Mouse (Mus musculus): ENCODE results near the gene Jak2. TPM values are rescaled to one million over a fixed set of nuclear protein-coding genes. Genes with fewer than 3 reads are reported as not detected.

Gene Jak2
- polyA plus RNA-seq, 1 experiment: 7.0 TPM

DNA sequence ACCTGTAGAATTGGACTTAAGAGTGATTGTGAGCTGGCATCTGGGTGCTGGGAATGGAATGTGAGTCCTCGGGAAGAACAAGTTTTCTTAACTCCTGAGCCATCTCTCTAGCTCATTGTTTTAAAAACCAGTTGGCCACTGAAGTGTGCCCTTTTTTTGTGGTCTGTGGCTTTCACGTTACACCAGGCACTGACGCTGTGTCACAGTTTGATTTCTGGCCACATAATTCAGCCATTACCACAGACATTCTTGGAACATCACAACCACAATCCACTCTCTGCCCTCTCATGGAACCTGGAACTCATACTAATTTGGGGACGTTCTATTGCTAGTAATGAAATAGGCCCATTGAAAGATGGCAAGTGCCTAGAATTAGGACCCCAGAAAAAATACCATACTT is 89.4 kb downstream of the Jak2 start:
- TF ChIP-seq POLR2A (IDR thresholded peaks at IDR 0.05; ENCODE audit: low read depth, low read length) (no peak), CTCF (conservative IDR thresholded peaks at IDR 0.05; ENCODE audit: insufficient read depth, insufficient read length, low read depth, low read length) (no peak)
- no peaks in the 10 kb centered on the region for H3K36me3 ChIP-seq (ENCODE audit: control insufficient read depth, insufficient read depth, low read length)
- no peak overlapping the region for H3K4me3 ChIP-seq (ENCODE audit: insufficient read depth, low read depth, low read length)
- DNase-seq: no peak
- no peak overlapping the region for H3K27ac ChIP-seq (ENCODE audit: insufficient read depth, low read depth, low read length)
- H3K27me3 ChIP-seq (replicated peaks; ENCODE audit: control insufficient read depth, insufficient read depth, low read length): no peaks in the 10 kb centered on the region
- WGBS: 76% methylated on average over 4 of the region's 4 CpGs
- no peaks in the 10 kb centered on the region for H3K4me1 ChIP-seq (ENCODE audit: control insufficient read depth, insufficient read depth, low read length)

DNA sequence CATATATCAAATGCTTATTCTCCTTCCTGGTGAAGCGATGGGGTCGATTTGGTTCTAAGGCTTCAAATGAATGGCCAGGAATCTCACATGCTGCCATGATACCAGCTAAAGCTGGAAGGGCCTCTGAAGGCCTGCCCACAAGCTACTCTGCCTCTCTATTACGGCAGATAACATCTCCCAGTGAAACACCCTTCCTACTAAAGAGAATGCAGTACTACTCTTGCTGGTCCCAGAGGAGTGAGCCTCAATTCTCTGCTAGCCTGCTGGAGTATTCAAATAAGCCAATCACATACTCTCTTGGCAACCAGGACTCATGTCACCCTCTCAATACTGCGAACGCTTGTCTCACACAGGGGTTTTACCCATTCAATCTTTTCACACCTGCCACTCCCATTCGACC is 90.7 kb downstream of the Jak2 start:
- no peak for TF ChIP-seq POLR2A (IDR thresholded peaks at IDR 0.05; ENCODE audit: low read depth, low read length)
- TF ChIP-seq CTCF (conservative IDR thresholded peaks at IDR 0.05; ENCODE audit: insufficient read depth, insufficient read length, low read depth, low read length): no peak
- Histone ChIP-seq H3K36me3 (ENCODE audit: control insufficient read depth, insufficient read depth, low read length) (no peaks in the 10 kb centered on the region), H3K27me3 (replicated peaks; ENCODE audit: control insufficient read depth, insufficient read depth, low read length) (no peaks in the 10 kb centered on the region), H3K27ac (ENCODE audit: insufficient read depth, low read depth, low read length) (no peak overlapping the region), H3K4me3 (ENCODE audit: insufficient read depth, low read depth, low read length) (no peak overlapping the region), H3K4me1 (ENCODE audit: control insufficient read depth, insufficient read depth, low read length) (no peaks in the 10 kb centered on the region)
- no peak for DNase-seq
- WGBS: 86% methylated on average over 6 of the region's 6 CpGs

DNA sequence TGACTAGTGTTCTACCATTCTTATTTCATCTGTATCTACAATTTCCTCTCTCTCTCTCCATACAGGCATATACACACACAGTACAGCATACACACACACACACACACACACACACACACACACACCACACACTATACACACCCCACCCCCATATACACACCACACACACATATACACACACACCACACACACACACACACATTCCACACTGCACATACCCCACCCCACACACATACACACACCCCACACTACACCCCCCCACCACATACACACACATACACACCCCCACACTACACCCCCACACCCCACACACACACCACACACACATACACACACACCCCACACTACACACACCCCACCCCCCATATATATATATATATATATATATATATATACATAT is 93.2 kb downstream of the Jak2 start:
- peaks cover 2% of the 10 kb centered on the region; the same call in 1 of the 2 replicates for H3K36me3 ChIP-seq (ENCODE audit: control insufficient read depth, insufficient read depth, low read length)
- no peak for DNase-seq
- no peak overlapping the region for H3K4me3 ChIP-seq (ENCODE audit: insufficient read depth, low read depth, low read length)
- H3K27ac ChIP-seq (ENCODE audit: insufficient read depth, low read depth, low read length): no peak overlapping the region
- no peaks in the 10 kb centered on the region for H3K27me3 ChIP-seq (replicated peaks; ENCODE audit: control insufficient read depth, insufficient read depth, low read length)
- TF ChIP-seq POLR2A (IDR thresholded peaks at IDR 0.05; ENCODE audit: low read depth, low read length): no peak
- no peak for TF ChIP-seq CTCF (conservative IDR thresholded peaks at IDR 0.05; ENCODE audit: insufficient read depth, insufficient read length, low read depth, low read length)
- no peaks in the 10 kb centered on the region for H3K4me1 ChIP-seq (ENCODE audit: control insufficient read depth, insufficient read depth, low read length)

DNA sequence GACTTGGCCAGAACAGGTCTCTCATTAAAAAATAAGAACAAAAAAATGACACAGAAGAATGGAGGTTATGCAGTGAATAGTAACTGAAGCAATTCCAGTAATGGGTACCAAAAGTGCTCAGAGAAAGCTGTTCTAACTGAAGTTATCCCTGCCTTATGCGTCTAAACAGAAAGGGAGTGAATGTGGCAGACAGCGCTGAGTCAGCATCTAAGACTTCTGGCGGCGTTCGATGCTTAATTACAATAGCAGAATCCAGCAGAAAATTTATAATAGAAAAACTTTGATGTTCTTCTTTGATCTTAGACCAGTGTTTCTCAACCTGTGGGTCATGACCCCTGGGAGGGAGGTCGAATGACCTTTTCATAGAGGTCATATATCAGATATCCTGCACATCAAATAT is 94.0 kb downstream of the Jak2 start:
- no peak for TF ChIP-seq CTCF (conservative IDR thresholded peaks at IDR 0.05; ENCODE audit: insufficient read depth, insufficient read length, low read depth, low read length)
- no peak for TF ChIP-seq POLR2A (IDR thresholded peaks at IDR 0.05; ENCODE audit: low read depth, low read length)
- no peak overlapping the region for H3K27ac ChIP-seq (ENCODE audit: insufficient read depth, low read depth, low read length)
- no peak for DNase-seq
- H3K4me3 ChIP-seq (ENCODE audit: insufficient read depth, low read depth, low read length): no peak overlapping the region
- H3K27me3 ChIP-seq (replicated peaks; ENCODE audit: control insufficient read depth, insufficient read depth, low read length): no peaks in the 10 kb centered on the region
- peaks cover 2% of the 10 kb centered on the region; the same call in 1 of the 2 replicates for H3K36me3 ChIP-seq (ENCODE audit: control insufficient read depth, insufficient read depth, low read length)
- no peaks in the 10 kb centered on the region for H3K4me1 ChIP-seq (ENCODE audit: control insufficient read depth, insufficient read depth, low read length)
- 72% methylated on average over 6 of the region's 6 CpGs for WGBS

DNA sequence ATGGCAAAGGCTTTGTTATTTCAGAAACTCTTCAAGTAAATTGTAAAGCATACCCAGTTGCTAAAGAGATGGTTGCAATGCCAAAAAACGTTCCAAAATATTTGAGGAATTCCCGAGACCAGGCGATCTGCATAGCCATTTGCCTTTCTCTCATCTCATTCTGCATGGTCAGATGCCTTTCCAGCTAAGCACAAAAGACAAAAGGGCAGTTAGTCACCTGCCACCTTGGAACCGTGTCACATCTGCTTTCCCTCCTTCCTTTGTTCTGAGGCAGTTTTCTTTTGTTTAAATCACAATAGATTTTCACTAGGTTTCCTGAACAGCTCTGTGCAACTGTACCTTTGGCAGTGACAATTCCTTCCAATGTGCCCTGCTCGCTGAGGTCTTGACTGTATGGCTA is 99.4 kb downstream of the Jak2 start:
- WGBS: 46% methylated on average over 5 of the region's 5 CpGs
- Histone ChIP-seq H3K4me1 (ENCODE audit: control insufficient read depth, insufficient read depth, low read length) (no peaks in the 10 kb centered on the region; the same call in 1 of the 2 replicates), H3K27me3 (replicated peaks; ENCODE audit: control insufficient read depth, insufficient read depth, low read length) (no peaks in the 10 kb centered on the region), H3K36me3 (ENCODE audit: control insufficient read depth, insufficient read depth, low read length) (peaks cover 2% of the 10 kb centered on the region; the same call in 1 of the 2 replicates), H3K27ac (ENCODE audit: insufficient read depth, low read depth, low read length) (no peak overlapping the region), H3K4me3 (ENCODE audit: insufficient read depth, low read depth, low read length) (no peak overlapping the region)
- TF ChIP-seq POLR2A (IDR thresholded peaks at IDR 0.05; ENCODE audit: low read depth, low read length): no peak
- no peak for TF ChIP-seq CTCF (conservative IDR thresholded peaks at IDR 0.05; ENCODE audit: insufficient read depth, insufficient read length, low read depth, low read length)
- DNase-seq: no peak

DNA sequence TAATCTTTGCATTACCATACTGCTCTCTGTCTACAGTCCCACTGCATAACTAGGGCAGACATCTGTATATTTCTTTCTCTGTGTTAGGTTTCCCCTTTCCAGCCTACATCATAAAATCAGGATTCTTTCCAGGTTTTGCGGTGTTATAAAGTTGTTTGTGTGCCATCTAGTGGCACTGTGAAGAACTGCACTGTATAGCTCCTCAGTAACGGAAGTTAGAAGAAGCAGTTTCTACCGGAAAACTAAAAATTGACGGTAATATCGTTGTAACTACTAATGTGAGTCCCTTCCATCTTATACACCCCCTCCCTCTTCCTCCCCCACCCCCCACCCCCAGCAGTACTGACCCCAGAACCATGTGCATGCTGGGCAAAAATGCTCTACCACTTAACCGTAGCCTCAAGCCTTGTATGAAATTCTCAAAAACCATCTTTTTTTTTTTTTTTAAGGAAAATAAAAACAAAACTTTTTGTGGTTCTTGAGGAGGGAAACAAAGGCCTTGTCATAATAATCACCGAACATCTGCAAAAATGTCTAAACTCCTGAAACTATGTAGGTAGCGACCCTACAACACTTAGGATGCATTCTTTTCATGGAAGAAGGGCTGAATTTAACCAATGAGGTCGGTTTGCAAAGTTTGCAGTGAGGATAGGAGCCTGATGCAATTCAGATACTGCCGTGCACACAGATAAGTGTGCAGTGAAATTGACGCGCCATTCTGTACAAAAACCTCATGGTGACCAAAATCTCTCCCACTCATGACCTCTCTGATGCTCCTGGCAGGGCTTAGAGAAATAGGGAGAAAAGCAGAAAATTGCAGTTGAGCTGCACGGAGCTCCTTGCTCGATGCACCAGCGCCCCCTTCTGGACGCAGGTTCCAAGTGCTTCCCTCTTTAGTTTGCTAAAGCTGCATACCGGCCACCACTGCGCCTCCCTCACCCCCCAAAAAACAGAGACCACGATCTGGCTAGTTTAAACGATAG is 103.6 kb downstream of the Jak2 start:
- peak; percentile 88 for DNase-seq
- 4% methylated on average over 20 of the region's 20 CpGs for WGBS
- Histone ChIP-seq H3K4me3 (ENCODE audit: insufficient read depth, low read depth, low read length) (peak overlapping the region; percentile 45), H3K27me3 (replicated peaks; ENCODE audit: control insufficient read depth, insufficient read depth, low read length) (no peaks in the 10 kb centered on the region), H3K4me1 (ENCODE audit: control insufficient read depth, insufficient read depth, low read length) (no peaks in the 10 kb centered on the region; the same call in 1 of the 2 replicates), H3K27ac (ENCODE audit: insufficient read depth, low read depth, low read length) (no peak overlapping the region; the same call in 1 of the 2 replicates), H3K36me3 (ENCODE audit: control insufficient read depth, insufficient read depth, low read length) (no peaks in the 10 kb centered on the region)
- TF ChIP-seq POLR2A (IDR thresholded peaks at IDR 0.05; ENCODE audit: low read depth, low read length): no peak
- TF ChIP-seq CTCF (conservative IDR thresholded peaks at IDR 0.05; ENCODE audit: insufficient read depth, insufficient read length, low read depth, low read length): peak; percentile 93

DNA sequence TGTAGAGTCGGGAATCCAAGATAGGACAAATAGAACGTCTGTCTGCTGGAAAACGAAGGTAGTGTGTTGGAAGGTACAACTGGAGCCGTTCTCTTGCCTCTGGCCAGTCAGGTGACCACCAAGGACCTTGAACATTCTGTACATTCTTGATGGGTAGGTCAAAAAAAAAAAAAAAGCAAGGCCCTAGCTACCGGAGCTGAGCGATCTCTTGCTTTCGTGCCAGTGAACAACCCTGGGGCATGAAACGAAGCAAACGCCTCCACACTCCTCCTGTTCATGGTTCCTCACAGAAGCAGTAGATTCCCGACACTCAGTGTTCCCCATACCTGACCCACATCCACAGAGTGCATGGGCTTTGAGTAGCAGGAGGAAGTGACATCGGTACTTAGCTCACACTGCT is 104.7 kb downstream of the Jak2 start:
- peak; percentile 56 for DNase-seq
- 62% methylated on average over 11 of the region's 11 CpGs for WGBS
- Histone ChIP-seq H3K27me3 (replicated peaks; ENCODE audit: control insufficient read depth, insufficient read depth, low read length) (no peaks in the 10 kb centered on the region), H3K27ac (ENCODE audit: insufficient read depth, low read depth, low read length) (peak overlapping the region; percentile 40), H3K4me1 (ENCODE audit: control insufficient read depth, insufficient read depth, low read length) (peaks cover 3% of the 10 kb centered on the region; the same call in 1 of the 2 replicates), H3K36me3 (ENCODE audit: control insufficient read depth, insufficient read depth, low read length) (no peaks in the 10 kb centered on the region), H3K4me3 (ENCODE audit: insufficient read depth, low read depth, low read length) (no peak overlapping the region)
- no peak for TF ChIP-seq POLR2A (IDR thresholded peaks at IDR 0.05; ENCODE audit: low read depth, low read length)
- TF ChIP-seq CTCF (conservative IDR thresholded peaks at IDR 0.05; ENCODE audit: insufficient read depth, insufficient read length, low read depth, low read length): no peak

Data from kidney, adult 2 months (tissue).